Mouse (Mus musculus): ENCODE measurements around the gene Nkiras2. TPM values are rescaled to one million over a fixed set of nuclear protein-coding genes. Genes with fewer than 3 reads are reported as not detected.
A peak's percentile ranks its signal among the peaks of the same experiment; 100 is the strongest.
"Not testable (repeated sequence)": the region's sequence is repeated elsewhere in the genome, so short reads cannot be mapped to it uniquely, and the experiment has no call there.

Nkiras2 gene
- polyA plus RNA-seq, 1 experiment from 2014 or later = 125 TPM

- ATAC-seq (ENCODE audit: low FRiP score, low TSS enrichment) (no peak), DNase-seq (no peak)
- Histone ChIP-seq H3K9ac (replicated peaks; ENCODE audit: low read length) (no peak overlapping the region), H3K4me3 (replicated peaks; ENCODE audit: low read depth, low read length) (no peak overlapping the region), H3K27me3 (ENCODE audit: control insufficient read depth, insufficient read depth, low read length) (no peaks in the 10 kb centered on the region), H3K4me2 (ENCODE audit: low read length) (no peak overlapping the region), H3K9me3 (ENCODE audit: control insufficient read depth, low read length) (no peaks in the 10 kb centered on the region), H3K36me3 (ENCODE audit: control insufficient read depth, insufficient read depth, low read length) (0 out of 2 replicates have a peak, but pooled peaks cover 8% of the 10 kb centered on the region), H3K4me1 (ENCODE audit: control insufficient read depth, insufficient read depth, low read length) (0 out of 2 replicates have a peak, but pooled peaks cover 3% of the 10 kb centered on the region), H3K27ac (replicated peaks; ENCODE audit: low read depth, low read length) (no peak overlapping the region)
- 89% methylated on average over 6 of the region's 6 CpGs for WGBS
These were observed 11.9 kb upstream of the Nkiras2 start for GRCm38 (mm10) chr11:100607121-100607520.

- WGBS = 78% methylated on average over 4 of the region's 4 CpGs
- no peak for ATAC-seq (ENCODE audit: low FRiP score, low TSS enrichment)
- 0 out of 2 replicates have a peak, but pooled peaks cover 3% of the 10 kb centered on the region for H3K4me1 ChIP-seq (ENCODE audit: control insufficient read depth, insufficient read depth, low read length)
- no peak overlapping the region for H3K4me2 ChIP-seq (ENCODE audit: low read length)
- H3K4me3 ChIP-seq (replicated peaks; ENCODE audit: low read depth, low read length) = no peak overlapping the region
- no peaks in the 10 kb centered on the region for H3K9me3 ChIP-seq (ENCODE audit: control insufficient read depth, low read length)
- H3K9ac ChIP-seq (replicated peaks; ENCODE audit: low read length) = no peak overlapping the region
- H3K36me3 ChIP-seq (ENCODE audit: control insufficient read depth, insufficient read depth, low read length) = 0 out of 2 replicates have a peak, but pooled peaks cover 8% of the 10 kb centered on the region
- H3K27me3 ChIP-seq (ENCODE audit: control insufficient read depth, insufficient read depth, low read length) = no peaks in the 10 kb centered on the region
- DNase-seq = no peak
- no peak overlapping the region for H3K27ac ChIP-seq (replicated peaks; ENCODE audit: low read depth, low read length)
These were observed 10.2 kb upstream of the Nkiras2 start for GRCm38 (mm10) chr11:100608796-100609195.

GRCm38 (mm10) chr11:100609355-100609996 is 9.6 kb upstream of the Nkiras2 start:
- Histone ChIP-seq H3K27ac (replicated peaks; ENCODE audit: low read depth, low read length) (no peak overlapping the region), H3K4me1 (ENCODE audit: control insufficient read depth, insufficient read depth, low read length) (0 out of 2 replicates have a peak, but pooled peaks cover 2% of the 10 kb centered on the region), H3K4me2 (ENCODE audit: low read length) (no peak overlapping the region), H3K27me3 (ENCODE audit: control insufficient read depth, insufficient read depth, low read length) (no peaks in the 10 kb centered on the region), H3K36me3 (ENCODE audit: control insufficient read depth, insufficient read depth, low read length) (0 out of 2 replicates have a peak, but pooled peaks cover 8% of the 10 kb centered on the region), H3K9ac (replicated peaks; ENCODE audit: low read length) (no peak overlapping the region), H3K9me3 (ENCODE audit: control insufficient read depth, low read length) (no peaks in the 10 kb centered on the region), H3K4me3 (replicated peaks; ENCODE audit: low read depth, low read length) (no peak overlapping the region)
- 89% methylated on average over 5 of the region's 5 CpGs for WGBS
- DNase-seq (no peak), ATAC-seq (ENCODE audit: low FRiP score, low TSS enrichment) (no peak)

- Histone ChIP-seq H3K4me3 (replicated peaks; ENCODE audit: low read depth, low read length) (no peak overlapping the region), H3K27ac (replicated peaks; ENCODE audit: low read depth, low read length) (no peak overlapping the region), H3K9ac (replicated peaks; ENCODE audit: low read length) (no peak overlapping the region), H3K27me3 (ENCODE audit: control insufficient read depth, insufficient read depth, low read length) (no peaks in the 10 kb centered on the region), H3K36me3 (ENCODE audit: control insufficient read depth, insufficient read depth, low read length) (0 out of 2 replicates have a peak, but pooled peaks cover 8% of the 10 kb centered on the region), H3K4me2 (ENCODE audit: low read length) (no peak overlapping the region), H3K4me1 (ENCODE audit: control insufficient read depth, insufficient read depth, low read length) (no peaks in the 10 kb centered on the region), H3K9me3 (ENCODE audit: control insufficient read depth, low read length) (no peaks in the 10 kb centered on the region)
- no peak for DNase-seq
- WGBS = 86% methylated on average over 9 of the region's 9 CpGs
- ATAC-seq (ENCODE audit: low FRiP score, low TSS enrichment) = no peak
These were observed 8.9 kb upstream of the Nkiras2 start for GRCm38 (mm10) chr11:100609997-100610680.

- no peaks in the 10 kb centered on the region for H3K27me3 ChIP-seq (ENCODE audit: control insufficient read depth, insufficient read depth, low read length)
- 90% methylated on average over 6 of the region's 6 CpGs for WGBS
- H3K9ac ChIP-seq (replicated peaks; ENCODE audit: low read length) = no peak overlapping the region
- H3K27ac ChIP-seq (replicated peaks; ENCODE audit: low read depth, low read length) = no peak overlapping the region
- no peak overlapping the region for H3K4me2 ChIP-seq (ENCODE audit: low read length)
- H3K9me3 ChIP-seq (ENCODE audit: control insufficient read depth, low read length) = no peaks in the 10 kb centered on the region
- H3K4me1 ChIP-seq (ENCODE audit: control insufficient read depth, insufficient read depth, low read length) = no peaks in the 10 kb centered on the region
- H3K36me3 ChIP-seq (ENCODE audit: control insufficient read depth, insufficient read depth, low read length) = 0 out of 2 replicates have a peak, but pooled peaks cover 8% of the 10 kb centered on the region
- ATAC-seq (ENCODE audit: low FRiP score, low TSS enrichment) (no peak), DNase-seq (no peak)
- H3K4me3 ChIP-seq (replicated peaks; ENCODE audit: low read depth, low read length) = no peak overlapping the region
These were observed 7.4 kb upstream of the Nkiras2 start for GRCm38 (mm10) chr11:100611627-100612026.

GRCm38 (mm10) chr11:100613241-100613640 is 5.8 kb upstream of the Nkiras2 start:
- WGBS = 94% methylated on average over 3 of the region's 3 CpGs

GRCm38 (mm10) chr11:100616332-100616731 is 2.7 kb upstream of the Nkiras2 start:
- WGBS = 86% methylated on average over 5 of the region's 5 CpGs
- no peak overlapping the region for H3K4me3 ChIP-seq (replicated peaks; ENCODE audit: low read depth, low read length)
- H3K27ac ChIP-seq (replicated peaks; ENCODE audit: low read depth, low read length) = no peak overlapping the region
- no peak overlapping the region for H3K9ac ChIP-seq (replicated peaks; ENCODE audit: low read length)
- H3K4me1 ChIP-seq (ENCODE audit: control insufficient read depth, insufficient read depth, low read length) = peaks cover 18% of the 10 kb centered on the region
- H3K4me2 ChIP-seq (ENCODE audit: low read length) = no peak overlapping the region
- no peaks in the 10 kb centered on the region for H3K27me3 ChIP-seq (ENCODE audit: control insufficient read depth, insufficient read depth, low read length)
- H3K9me3 ChIP-seq (ENCODE audit: control insufficient read depth, low read length) = no peaks in the 10 kb centered on the region
- ATAC-seq (ENCODE audit: low FRiP score, low TSS enrichment) (no peak), DNase-seq (no peak)
- H3K36me3 ChIP-seq (ENCODE audit: control insufficient read depth, insufficient read depth, low read length) = no peaks in the 10 kb centered on the region

More at GRCm38 (mm10) chr11:100613241-100613640, 5.8 kb upstream of the Nkiras2 start:
- peak; percentile 64 for DNase-seq
- H3K4me1 ChIP-seq (ENCODE audit: control insufficient read depth, insufficient read depth, low read length) = peaks cover 9% of the 10 kb centered on the region
- H3K9ac ChIP-seq (replicated peaks; ENCODE audit: low read length) = no peak overlapping the region
- no peaks in the 10 kb centered on the region for H3K9me3 ChIP-seq (ENCODE audit: control insufficient read depth, low read length)
- H3K4me3 ChIP-seq (replicated peaks; ENCODE audit: low read depth, low read length) = no peak overlapping the region
- no peak overlapping the region for H3K27ac ChIP-seq (replicated peaks; ENCODE audit: low read depth, low read length)
- 0 out of 2 replicates have a peak, but pooled peaks cover 1% of the 10 kb centered on the region for H3K36me3 ChIP-seq (ENCODE audit: control insufficient read depth, insufficient read depth, low read length)
- H3K27me3 ChIP-seq (ENCODE audit: control insufficient read depth, insufficient read depth, low read length) = no peaks in the 10 kb centered on the region
- no peak for ATAC-seq (ENCODE audit: low FRiP score, low TSS enrichment)
- H3K4me2 ChIP-seq (ENCODE audit: low read length) = no peak overlapping the region

- H3K36me3 ChIP-seq (ENCODE audit: control insufficient read depth, insufficient read depth, low read length); H3K4me3 ChIP-seq (replicated peaks; ENCODE audit: low read depth, low read length); H3K27ac ChIP-seq (replicated peaks; ENCODE audit: low read depth, low read length); DNase-seq; H3K9me3 ChIP-seq (ENCODE audit: control insufficient read depth, low read length); H3K4me2 ChIP-seq (ENCODE audit: low read length); H3K27me3 ChIP-seq (ENCODE audit: control insufficient read depth, insufficient read depth, low read length); ATAC-seq (ENCODE audit: low FRiP score, low TSS enrichment); H3K9ac ChIP-seq (replicated peaks; ENCODE audit: low read length): not testable (repeated sequence)
- H3K4me1 ChIP-seq (ENCODE audit: control insufficient read depth, insufficient read depth, low read length) = peaks cover 18% of the 10 kb centered on the region
- WGBS = 93% methylated on average over 7 of the region's 7 CpGs
These were observed 2.2 kb upstream of the Nkiras2 start for GRCm38 (mm10) chr11:100616836-100617235.
